Mouse (Mus musculus) midbrain, embryonic 12.5 days (tissue): Measurements from ENCODE around the gene Ebf4. TPM values are rescaled to one million over a fixed set of nuclear protein-coding genes. Genes with fewer than 3 reads are reported as not detected.

Experiments
- ATAC-seq: fragments of 200-750 bp; cut with Nextera tagmentation; 2 replicates; pipeline ENCODE4 v1.8.0; 2017; ENCODE audit warnings: low read depth, moderate TSS enrichment, moderate library complexity; ENCODE audit not compliant: low FRiP score
- H3K27ac ChIP-seq: fragments of 300-500 bp; sonication (generic); replicated peaks from 2 replicates; pipeline ENCODE4 v1.5.1; 2016; ENCODE audit warnings: mild to moderate bottlenecking
- H3K27me3 ChIP-seq: fragments of 300-500 bp; sonication (generic); 2 replicates; pipeline ENCODE4 v1.6.1; 2016; ENCODE audit warnings: mild to moderate bottlenecking
- H3K36me3 ChIP-seq: fragments of 300-500 bp; sonication (generic); 2 replicates; pipeline ENCODE4 v1.6.1; 2016
- H3K4me1 ChIP-seq: fragments of 300-500 bp; sonication (generic); 2 replicates; pipeline ENCODE4 v1.6.1; 2016
- H3K4me2 ChIP-seq: fragments of 300-500 bp; sonication (generic); replicated peaks from 2 replicates; pipeline ENCODE4 v1.6.1; 2016; ENCODE audit warnings: mild to moderate bottlenecking, moderate library complexity
- H3K4me3 ChIP-seq: fragments of 300-500 bp; sonication (generic); 2 replicates; pipeline ENCODE4 v1.5.1; 2016; ENCODE audit warnings: mild to moderate bottlenecking
- H3K9ac ChIP-seq: fragments of 300-500 bp; sonication (generic); replicated peaks from 2 replicates; pipeline ENCODE4 v1.6.1; 2016; ENCODE audit warnings: mild to moderate bottlenecking, moderate library complexity
- H3K9me3 ChIP-seq: fragments of 300-500 bp; sonication (generic); 2 replicates; pipeline ENCODE4 v1.6.1; 2016; ENCODE audit warnings: mild to moderate bottlenecking
- WGBS: fragments of 180-500 bp; shearing (Covaris S2); methylation state at CpG from one replicate; pipeline ENCODE4 v1.1.7; 2016; 5-methylcytosine and 5-hydroxymethylcytosine counted together
- polyA plus RNA-seq: library from polyadenylated mRNA; unstranded; fragments of >200 nt; fragmentation: Nextera tagmentation; extraction: Ambion mirVana; gene quantifications from 2 replicates; pipeline ENCODE4 v1.2.1, GENCODE M21; 2016

Gene Ebf4
- polyA plus RNA-seq, 1 experiment from 2014 or later: 2.7 TPM

DNA sequence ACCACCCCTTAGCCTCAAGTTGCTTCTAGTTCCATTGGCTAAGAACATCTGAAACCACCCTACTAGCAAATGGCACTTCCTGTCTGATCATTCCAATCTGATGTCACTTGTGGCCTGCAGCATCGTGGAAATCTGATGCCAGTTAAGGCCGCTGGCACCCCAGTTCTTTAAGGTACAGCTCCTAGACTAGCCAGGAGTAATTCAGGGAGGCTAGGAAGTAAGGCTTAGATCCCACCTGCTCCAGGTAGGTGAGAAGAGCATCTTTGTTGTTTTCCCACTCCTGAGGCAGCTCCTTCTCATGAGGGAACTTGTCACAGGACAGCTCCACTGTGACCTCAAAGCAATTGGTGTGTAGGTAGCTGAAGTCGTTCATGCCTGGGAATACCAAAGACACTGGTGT is 97.9 kb downstream of the Ebf4 start:
- WGBS: 89% methylated on average over 3 of the region's 3 CpGs
- no peak for ATAC-seq
- Histone ChIP-seq H3K27ac (no peak overlapping the region), H3K4me3 (no peak overlapping the region), H3K4me1 (peaks cover 13% of the 10 kb centered on the region), H3K9me3 (no peaks in the 10 kb centered on the region), H3K9ac (no peak overlapping the region), H3K4me2 (no peak overlapping the region), H3K36me3 (peaks cover 8% of the 10 kb centered on the region; the same call in 1 of the 2 replicates), H3K27me3 (peaks cover 12% of the 10 kb centered on the region)

DNA sequence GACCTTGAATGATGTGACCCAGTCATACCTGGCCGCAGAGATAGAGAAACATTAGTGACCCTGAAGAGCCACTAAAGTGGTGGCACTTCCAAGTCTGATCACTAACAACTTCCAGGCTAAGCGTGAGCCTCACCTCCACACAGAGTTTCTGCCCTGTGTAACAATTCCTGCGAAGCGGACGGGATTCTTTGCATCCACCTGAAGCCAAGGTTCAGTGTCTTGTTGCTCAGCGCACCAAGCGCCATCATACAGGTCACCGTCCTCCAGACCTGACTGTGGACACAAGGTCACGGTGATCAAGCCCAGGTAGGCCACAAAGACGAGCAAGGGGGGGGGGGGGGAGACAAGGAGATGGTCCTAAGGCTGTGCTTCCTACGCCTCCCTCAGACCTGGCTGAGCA is 100.7 kb downstream of the Ebf4 start:
- no peak overlapping the region for H3K4me3 ChIP-seq
- H3K9ac ChIP-seq: no peak overlapping the region
- no peak overlapping the region for H3K27ac ChIP-seq
- H3K27me3 ChIP-seq: peaks cover 28% of the 10 kb centered on the region
- no peaks in the 10 kb centered on the region for H3K9me3 ChIP-seq
- WGBS: 93% methylated on average over 11 of the region's 11 CpGs
- no peak overlapping the region for H3K4me2 ChIP-seq
- peaks cover 8% of the 10 kb centered on the region; the same call in 1 of the 2 replicates for H3K36me3 ChIP-seq
- no peak for ATAC-seq
- peaks cover 17% of the 10 kb centered on the region for H3K4me1 ChIP-seq

DNA sequence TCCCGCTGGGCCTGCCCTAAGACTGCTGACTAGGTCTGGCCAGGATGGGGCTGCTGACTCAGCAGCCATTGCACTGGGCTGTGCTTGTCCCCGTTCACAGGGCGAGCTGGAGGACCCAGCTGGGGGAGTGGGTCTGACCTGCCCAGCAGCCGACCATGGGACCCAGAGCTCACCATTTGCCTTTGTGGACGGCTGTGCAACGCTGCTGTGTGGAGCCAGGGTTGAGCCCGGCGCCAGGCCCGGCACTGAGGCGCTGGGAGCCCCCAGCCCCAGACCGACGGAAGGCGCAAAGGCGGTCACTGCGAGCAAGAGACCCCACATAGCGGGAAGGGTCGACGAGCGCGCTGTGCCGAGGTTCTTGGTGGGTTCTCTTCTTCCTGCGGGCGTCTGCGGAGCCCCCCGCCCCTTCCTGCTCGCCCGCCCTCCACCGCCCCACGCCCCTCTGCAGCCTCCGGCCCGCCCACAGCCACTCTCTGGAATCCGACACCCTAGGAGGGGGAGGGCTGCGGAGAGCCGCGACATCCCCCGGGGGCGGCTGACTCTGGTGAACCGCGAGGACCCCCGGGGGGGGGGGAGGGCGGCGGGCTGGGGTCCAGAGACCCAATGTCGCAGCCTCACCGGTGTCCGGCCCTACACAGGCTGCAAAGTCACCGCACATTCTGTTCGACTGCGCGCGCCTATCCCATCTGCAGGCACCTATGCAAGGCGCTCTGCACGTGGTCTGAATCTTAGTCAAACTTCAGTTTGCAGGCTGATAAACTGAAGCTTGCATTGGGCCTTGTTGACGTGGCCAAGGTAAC is 102.4 kb downstream of the Ebf4 start, which contains the start of gene Cpxm1:
Gene Cpxm1 (minus strand): TSS at position 389 of the 800 bp plus-strand sequence.
- under 1% methylated on average over 42 of the region's 53 CpGs for whole genome bisulfite sequencing
- Histone ChIP-seq H3K4me2 (peak within 1 kb of the TSS; percentile 99), H3K27ac (no peak within 1 kb of the TSS), H3K27me3 (peaks cover 28% of the 10 kb centered on the region), H3K9me3 (no peaks in the 10 kb centered on the region), H3K9ac (peak within 1 kb of the TSS; percentile 73), H3K4me1 (peaks cover 23% of the 10 kb centered on the region), H3K36me3 (peaks cover 8% of the 10 kb centered on the region; the same call in 1 of the 2 replicates), H3K4me3 (peak within 1 kb of the TSS; percentile 59)
- peak; percentile 86 for ATAC-seq

DNA sequence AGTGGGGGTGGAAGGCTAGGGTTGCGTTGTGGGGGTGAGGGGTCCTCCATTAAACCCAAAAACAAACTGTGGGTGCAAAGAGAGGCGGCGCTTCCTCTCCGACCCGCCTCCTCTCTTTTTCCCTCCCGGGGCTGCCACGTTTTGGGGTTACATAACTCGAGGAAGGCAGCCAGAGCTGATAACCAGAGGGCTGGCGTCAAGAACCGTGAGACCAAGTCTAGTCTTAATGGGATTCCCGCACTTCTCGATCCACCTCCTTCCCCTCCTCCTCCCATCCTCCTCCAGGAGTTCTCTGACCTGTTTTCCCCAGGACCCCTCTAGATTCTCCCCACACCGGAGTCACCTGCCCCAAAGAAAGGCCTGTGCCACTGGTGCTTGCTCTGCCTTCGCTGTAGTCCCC is 103.1 kb downstream of the Ebf4 start:
- no peak overlapping the region for H3K9ac ChIP-seq
- WGBS: 10% methylated on average over 14 of the region's 14 CpGs
- H3K9me3 ChIP-seq: no peaks in the 10 kb centered on the region
- peaks cover 23% of the 10 kb centered on the region for H3K4me1 ChIP-seq
- no peak overlapping the region for H3K27ac ChIP-seq
- peaks cover 31% of the 10 kb centered on the region for H3K27me3 ChIP-seq
- H3K36me3 ChIP-seq: peaks cover 8% of the 10 kb centered on the region; the same call in 1 of the 2 replicates
- H3K4me3 ChIP-seq: peak overlapping the region; percentile 59
- peak overlapping the region; percentile 99 for H3K4me2 ChIP-seq
- no peak for ATAC-seq

DNA sequence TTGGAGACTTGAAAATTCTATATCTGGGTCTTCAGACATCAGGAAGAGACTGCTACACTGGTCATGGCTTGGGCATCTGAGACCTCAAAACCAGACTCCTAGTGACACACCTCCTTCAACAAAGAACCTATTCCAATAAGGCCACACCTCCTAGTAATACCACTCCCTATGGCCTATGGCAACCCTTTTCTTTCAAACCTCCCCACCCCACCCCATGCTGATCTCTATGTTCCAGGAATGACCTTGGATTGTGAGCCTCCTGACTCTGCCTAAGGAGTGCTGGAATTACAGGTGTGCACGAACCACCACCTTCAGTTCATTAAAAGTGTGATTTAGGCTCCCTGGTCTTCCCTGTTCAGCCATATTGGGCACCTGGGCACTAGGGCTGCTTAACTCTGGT is 105.1 kb downstream of the Ebf4 start:
- Histone ChIP-seq H3K27ac (no peak overlapping the region), H3K4me3 (no peak overlapping the region), H3K36me3 (no peaks in the 10 kb centered on the region), H3K27me3 (peaks cover 31% of the 10 kb centered on the region), H3K4me2 (no peak overlapping the region), H3K9ac (no peak overlapping the region), H3K9me3 (no peaks in the 10 kb centered on the region), H3K4me1 (peaks cover 23% of the 10 kb centered on the region)
- no peak for ATAC-seq
- 91% methylated on average over 1 of the region's 1 CpGs for WGBS

DNA sequence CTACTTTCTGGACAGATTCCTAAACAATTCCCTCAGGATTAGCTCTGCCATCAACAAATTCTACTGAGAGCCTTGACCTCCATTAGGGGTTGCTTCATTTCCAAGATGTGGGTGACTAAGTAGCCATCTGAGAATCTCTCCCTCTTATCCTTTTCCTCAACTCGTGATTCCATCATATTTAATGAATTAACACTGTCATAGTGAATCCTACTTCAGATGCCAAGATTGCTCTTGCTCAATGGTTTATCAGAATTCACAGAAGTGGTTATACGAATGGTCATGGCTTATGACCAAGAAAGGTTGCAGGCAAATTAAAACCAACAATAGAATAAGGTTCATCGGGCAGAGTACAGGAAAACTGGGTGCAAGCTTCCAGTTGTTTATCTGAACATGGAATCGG is 106.9 kb downstream of the Ebf4 start:
- no peak overlapping the region for H3K9ac ChIP-seq
- no peak overlapping the region for H3K4me2 ChIP-seq
- peaks cover 19% of the 10 kb centered on the region for H3K4me1 ChIP-seq
- H3K4me3 ChIP-seq: no peak overlapping the region
- H3K9me3 ChIP-seq: no peaks in the 10 kb centered on the region
- no peak for ATAC-seq
- H3K27ac ChIP-seq: no peak overlapping the region
- peaks cover 30% of the 10 kb centered on the region for H3K27me3 ChIP-seq
- WGBS: 86% methylated on average over 4 of the region's 4 CpGs
- no peaks in the 10 kb centered on the region for H3K36me3 ChIP-seq

DNA sequence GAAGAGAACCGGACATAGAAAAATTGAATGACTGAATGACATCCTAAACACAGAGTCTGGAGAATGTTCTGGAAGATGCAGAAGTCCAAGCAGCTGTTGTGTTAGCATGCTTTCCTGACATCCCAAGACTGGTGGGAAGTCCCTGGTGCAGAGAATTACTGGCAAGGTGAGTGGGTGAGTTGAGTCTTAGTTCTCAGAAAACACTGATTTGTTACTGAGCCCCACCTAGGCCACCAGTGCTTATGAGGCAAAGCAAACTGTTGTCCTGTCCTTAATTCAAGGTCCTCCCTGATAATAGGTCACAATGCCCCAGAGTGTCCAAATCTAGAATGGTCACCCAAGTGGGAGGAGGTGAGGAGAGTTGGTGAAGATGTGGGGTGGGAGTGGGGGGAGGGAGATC is 110.0 kb downstream of the Ebf4 start, which contains the start of the genes Gm28372 and 1700020A23Rik:
Gene Gm28372 (plus strand): TSS at position 301 of the 400 bp plus-strand sequence.
Gene 1700020A23Rik (plus strand): TSS at position 321 of the 400 bp plus-strand sequence.
- no peak for ATAC-seq
- H3K9ac ChIP-seq: no peak within 1 kb of the TSS
- no peaks in the 10 kb centered on the region for H3K9me3 ChIP-seq
- 93% methylated on average over 1 of the region's 1 CpGs for WGBS
- no peak within 1 kb of the TSS for H3K4me3 ChIP-seq
- H3K4me1 ChIP-seq: peaks cover 13% of the 10 kb centered on the region; the same call in 1 of the 2 replicates
- H3K27me3 ChIP-seq: peaks cover 9% of the 10 kb centered on the region
- H3K4me2 ChIP-seq: no peak within 1 kb of the TSS
- no peaks in the 10 kb centered on the region for H3K36me3 ChIP-seq
- H3K27ac ChIP-seq: no peak within 1 kb of the TSS

DNA sequence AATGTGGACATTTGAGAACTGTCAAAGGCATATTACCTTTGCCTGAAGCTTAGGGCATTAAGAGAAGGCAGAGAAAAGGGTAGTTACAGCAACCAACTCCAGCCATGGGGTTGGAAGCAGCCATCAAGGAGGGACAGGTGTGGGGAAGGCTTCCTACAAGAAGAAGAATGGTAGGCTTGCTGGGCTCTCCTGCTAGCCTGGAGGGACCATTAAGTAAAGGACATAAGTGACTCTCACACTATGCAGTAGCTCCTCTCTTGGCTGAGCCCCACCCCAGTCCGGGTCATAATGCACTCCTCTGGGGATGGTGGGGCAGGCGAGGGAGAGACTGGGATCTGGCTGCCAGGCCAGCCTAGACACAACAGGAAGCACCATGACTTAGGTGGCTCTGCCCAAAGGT is 111.2 kb downstream of the Ebf4 start, which contains the start of gene Tmem239:
Gene Tmem239 (plus strand): TSS at position 301 of the 400 bp plus-strand sequence.
- no peak within 1 kb of the TSS for H3K27ac ChIP-seq
- H3K9ac ChIP-seq: no peak within 1 kb of the TSS
- WGBS: 92% methylated on average over 2 of the region's 2 CpGs
- ATAC-seq: no peak
- no peaks in the 10 kb centered on the region for H3K9me3 ChIP-seq
- H3K4me3 ChIP-seq: no peak within 1 kb of the TSS
- peaks cover 7% of the 10 kb centered on the region; the same call in 1 of the 2 replicates for H3K4me1 ChIP-seq
- peaks cover 9% of the 10 kb centered on the region for H3K27me3 ChIP-seq
- no peaks in the 10 kb centered on the region for H3K36me3 ChIP-seq
- no peak within 1 kb of the TSS for H3K4me2 ChIP-seq

DNA sequence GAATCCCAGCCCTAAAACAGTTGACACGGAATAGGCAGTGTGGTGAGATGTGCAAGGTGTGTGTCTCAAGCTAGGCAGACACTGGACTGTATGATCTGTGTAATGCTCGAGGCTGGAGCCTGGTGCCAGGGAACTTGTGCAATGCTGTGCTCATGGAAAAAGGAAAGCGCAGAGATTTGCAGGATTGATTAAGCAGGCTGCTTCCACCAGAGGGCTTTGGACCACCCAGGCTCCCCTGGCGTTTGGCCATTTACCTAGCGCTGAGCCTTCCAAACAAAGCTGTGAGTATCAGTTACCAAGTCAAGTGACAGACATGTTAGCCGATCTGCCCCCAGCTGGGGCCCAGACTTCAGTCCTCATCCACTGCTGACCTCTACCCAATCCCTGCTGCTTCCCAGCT is 113.2 kb downstream of the Ebf4 start:
- no peak overlapping the region for H3K4me2 ChIP-seq
- H3K4me1 ChIP-seq: 0 out of 2 replicates have a peak, but pooled peaks cover 5% of the 10 kb centered on the region
- peaks cover 6% of the 10 kb centered on the region; the same call in 1 of the 2 replicates for H3K27me3 ChIP-seq
- no peak overlapping the region for H3K27ac ChIP-seq
- H3K36me3 ChIP-seq: no peaks in the 10 kb centered on the region
- H3K4me3 ChIP-seq: no peak overlapping the region
- ATAC-seq: no peak
- H3K9me3 ChIP-seq: no peaks in the 10 kb centered on the region
- no peak overlapping the region for H3K9ac ChIP-seq
- WGBS: 17% methylated on average over 6 of the region's 6 CpGs

DNA sequence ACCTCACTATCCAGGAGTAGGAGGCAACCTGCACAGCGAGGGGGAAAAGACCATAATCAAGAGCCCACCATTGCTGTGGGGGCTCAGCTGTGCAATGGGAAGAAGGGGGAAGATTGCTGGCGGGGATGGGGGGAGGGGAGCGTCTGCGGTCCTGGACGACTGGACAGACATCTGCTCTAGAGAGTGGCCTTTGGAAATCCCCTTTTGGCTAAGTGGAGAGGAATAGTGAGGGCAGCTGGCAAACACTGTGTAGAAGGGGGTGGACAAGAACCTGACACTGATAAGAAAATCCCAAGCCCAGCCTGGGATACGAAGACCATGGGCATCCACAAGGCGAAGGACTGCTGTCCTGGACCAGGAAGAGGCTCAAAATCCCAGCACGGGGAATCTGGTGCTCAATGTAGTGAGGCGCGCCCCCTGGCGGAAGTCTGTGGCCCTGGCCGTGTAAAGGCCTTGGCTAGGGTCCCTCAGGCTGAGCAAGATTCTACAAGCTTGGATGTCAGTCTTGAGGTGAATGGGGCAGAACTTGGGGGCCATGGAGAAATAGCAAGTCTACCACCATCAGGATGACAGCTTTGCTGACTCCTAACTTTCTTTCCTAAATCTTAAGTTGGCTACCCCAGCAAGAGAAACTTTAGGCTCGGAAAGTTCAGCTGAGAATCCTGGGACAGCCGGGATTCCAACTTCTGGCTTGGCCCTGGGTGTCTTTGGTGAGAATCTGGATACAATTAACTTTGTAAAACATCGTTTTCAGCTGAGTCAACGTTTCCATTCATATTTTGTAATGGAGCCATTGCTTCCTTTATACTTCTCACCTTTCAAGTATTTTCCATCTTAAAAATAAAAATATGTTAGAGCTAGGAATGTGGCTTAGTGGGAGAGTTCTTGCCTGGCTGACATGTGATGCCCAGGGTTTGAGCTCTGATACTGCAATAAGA is 116.9 kb downstream of the Ebf4 start:
- Histone ChIP-seq H3K9ac (no peak overlapping the region), H3K9me3 (no peaks in the 10 kb centered on the region), H3K4me3 (no peak overlapping the region), H3K4me2 (no peak overlapping the region), H3K36me3 (no peaks in the 10 kb centered on the region), H3K27ac (no peak overlapping the region), H3K4me1 (0 out of 2 replicates have a peak, but pooled peaks cover 5% of the 10 kb centered on the region), H3K27me3 (no peaks in the 10 kb centered on the region)
- peak; percentile 78 for ATAC-seq
- 38% methylated on average over 16 of the region's 16 CpGs for WGBS

DNA sequence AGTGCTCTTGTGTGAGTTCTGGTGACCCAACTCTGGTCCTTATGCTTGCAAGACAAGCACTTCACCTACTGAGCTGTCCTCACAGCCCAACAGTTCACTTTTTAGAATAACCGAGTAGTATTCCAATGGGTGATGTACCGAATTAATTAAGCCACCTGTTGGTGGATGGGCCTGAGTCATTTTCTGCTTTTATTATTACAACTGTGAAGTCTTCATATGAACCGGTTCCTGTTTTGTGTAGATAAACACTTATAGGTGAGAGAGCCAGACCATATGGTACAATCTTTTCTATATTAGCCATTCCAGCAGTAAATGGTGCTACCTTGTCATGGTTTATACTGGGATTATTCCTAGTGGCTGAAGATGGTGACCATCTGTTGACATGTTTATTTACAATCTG is 117.8 kb downstream of the Ebf4 start:
- no peaks in the 10 kb centered on the region for H3K36me3 ChIP-seq
- H3K27ac ChIP-seq: no peak overlapping the region
- ATAC-seq: no peak
- 84% methylated on average over 3 of the region's 3 CpGs for WGBS
- H3K27me3 ChIP-seq: no peaks in the 10 kb centered on the region
- H3K4me1 ChIP-seq: 0 out of 2 replicates have a peak, but pooled peaks cover 5% of the 10 kb centered on the region
- no peak overlapping the region for H3K4me3 ChIP-seq
- H3K4me2 ChIP-seq: no peak overlapping the region
- H3K9ac ChIP-seq: no peak overlapping the region
- no peaks in the 10 kb centered on the region for H3K9me3 ChIP-seq
